Mouse (Mus musculus) large intestine, adult 2 months (tissue): ENCODE measurements around the gene Pdgfb. TPM values are rescaled to one million over a fixed set of nuclear protein-coding genes. Genes with fewer than 3 reads are reported as not detected.

Experiments
- DNase-seq: peaks from one replicate; pipeline ENCODE4 v3.0.0-alpha.2; 2012; ENCODE audit warnings: low read depth, low spot score
- WGBS: fragments of 180-500 bp; shearing (Covaris S2); methylation state at CpG from one replicate; pipeline ENCODE4 v1.1.7; 2018; 5-methylcytosine and 5-hydroxymethylcytosine counted together
- polyA plus RNA-seq: library from polyadenylated mRNA; depleted of rRNA; stranded (reverse); fragments of >200 nt; gene quantifications from 2 replicates; pipeline ENCODE4 v1.2.3, GENCODE M21; 2012

Pdgfb gene
- polyA plus RNA-seq, 1 experiment: 7.5 TPM

GRCm38 (mm10) chr15:80012527-80013201, 2.1 kb downstream of the Pdgfb start:
- no peak for DNase-seq
- 1% methylated on average over 58 of the region's 60 CpGs for WGBS

- no peak for DNase-seq
- WGBS: 2% methylated on average over 54 of the region's 56 CpGs
These were observed 2.8 kb downstream of the Pdgfb start for GRCm38 (mm10) chr15:80011778-80012526.

- DNase-seq: no peak
- 50% methylated on average over 6 of the region's 6 CpGs for WGBS
These were observed 3.6 kb downstream of the Pdgfb start for GRCm38 (mm10) chr15:80011194-80011593.

- WGBS: 14% methylated on average over 7 of the region's 7 CpGs
- no peak for DNase-seq
These were observed 4.6 kb downstream of the Pdgfb start for GRCm38 (mm10) chr15:80010182-80010558.

GRCm38 (mm10) chr15:80009421-80010181, 5.2 kb downstream of the Pdgfb start:
- DNase-seq: no peak
- 27% methylated on average over 12 of the region's 12 CpGs for WGBS

GRCm38 (mm10) chr15:80008461-80008860, 6.3 kb downstream of the Pdgfb start:
- no peak for DNase-seq
- WGBS: 83% methylated on average over 6 of the region's 6 CpGs

GRCm38 (mm10) chr15:80006156-80006555, 8.6 kb downstream of the Pdgfb start:
- no peak for DNase-seq
- 64% methylated on average over 7 of the region's 7 CpGs for WGBS

- no peak for DNase-seq
- WGBS: 58% methylated on average over 10 of the region's 10 CpGs
These were observed 9.3 kb downstream of the Pdgfb start for GRCm38 (mm10) chr15:80005436-80005835.

- WGBS: 32% methylated on average over 14 of the region's 14 CpGs
- no peak for DNase-seq
These were observed 10.0 kb downstream of the Pdgfb start for GRCm38 (mm10) chr15:80004644-80005340.

- DNase-seq: no peak
- 57% methylated on average over 2 of the region's 2 CpGs for WGBS
These were observed 11.2 kb downstream of the Pdgfb start for GRCm38 (mm10) chr15:80003581-80003980.

- WGBS: 73% methylated on average over 23 of the region's 23 CpGs
These were observed 13.2 kb downstream of the Pdgfb start for GRCm38 (mm10) chr15:80001601-80002000.

GRCm38 (mm10) chr15:80000694-80001093, 14.1 kb downstream of the Pdgfb start:
- no peak for DNase-seq
- 61% methylated on average over 8 of the region's 8 CpGs for WGBS

More at GRCm38 (mm10) chr15:80001601-80002000, 13.2 kb downstream of the Pdgfb start:
- no peak for DNase-seq

- 70% methylated on average over 3 of the region's 3 CpGs for WGBS
- no peak for DNase-seq
These were observed 16.8 kb downstream of the Pdgfb start for GRCm38 (mm10) chr15:79997988-79998387.

GRCm38 (mm10) chr15:79996781-79997180, 18.0 kb downstream of the Pdgfb start:
- DNase-seq: no peak

GRCm38 (mm10) chr15:79995552-79995951, 19.2 kb downstream of the Pdgfb start:
- DNase-seq: no peak
- 85% methylated on average over 7 of the region's 7 CpGs for WGBS

More at GRCm38 (mm10) chr15:79996781-79997180, 18.0 kb downstream of the Pdgfb start:
- 92% methylated on average over 11 of the region's 11 CpGs for WGBS

GRCm38 (mm10) chr15:79994566-79994965, 20.2 kb downstream of the Pdgfb start:
- WGBS: 81% methylated on average over 4 of the region's 4 CpGs
- DNase-seq: no peak

- WGBS: 71% methylated on average over 8 of the region's 8 CpGs
- no peak for DNase-seq
These were observed 28.6 kb downstream of the Pdgfb start for GRCm38 (mm10) chr15:79986182-79986581.

GRCm38 (mm10) chr15:79985471-79985870, 29.3 kb downstream of the Pdgfb start:
- DNase-seq: no peak
- 63% methylated on average over 11 of the region's 11 CpGs for WGBS

- peak; percentile 3 for DNase-seq
- 20% methylated on average over 7 of the region's 7 CpGs for WGBS
These were observed 30.6 kb downstream of the Pdgfb start for GRCm38 (mm10) chr15:79984152-79984551.

GRCm38 (mm10) chr15:79980716-79981115, 34.1 kb downstream of the Pdgfb start:
- 43% methylated on average over 11 of the region's 11 CpGs for WGBS
- no peak for DNase-seq
